Mouse (Mus musculus): Measurements from ENCODE around the gene H2-Eb1. TPM values are rescaled to one million over a fixed set of nuclear protein-coding genes. Genes with fewer than 3 reads are reported as not detected.
A peak's percentile ranks its signal among the peaks of the same experiment; 100 is the strongest.

The H2-Eb1 gene
- total and polyA plus RNA-seq, 2 experiments, result 18.5 to 39.5 TPM

GRCm38 (mm10) chr17:34285371-34285770, 20.3 kb upstream of the H2-Eb1 start:
- Histone ChIP-seq H3K4me3 (ENCODE audit: insufficient read depth, low read depth, low read length) (no peak overlapping the region), H3K4me1 (ENCODE audit: control insufficient read depth, insufficient read depth, low read length) (no peaks in the 10 kb centered on the region), H3K27ac (replicated peaks; ENCODE audit: insufficient read depth, low read depth, low read length) (no peak overlapping the region), H3K36me3 (ENCODE audit: control insufficient read depth, insufficient read depth, low read length) (no peaks in the 10 kb centered on the region), H3K79me2 (ENCODE audit: control insufficient read depth, insufficient read depth, low read length) (no peaks in the 10 kb centered on the region), H3K27me3 (ENCODE audit: control insufficient read depth, insufficient read depth, low read length) (no peaks in the 10 kb centered on the region), H3K9ac (ENCODE audit: low read depth, low read length) (no peak overlapping the region; the same call in 1 of the 2 replicates)
- 77% methylated on average over 4 of the region's 4 CpGs for WGBS
- no peak for DNase-seq (ENCODE audit: extremely low read depth, low read depth, low spot score)
- TF ChIP-seq POLR2A (IDR thresholded peaks at IDR 0.05; ENCODE audit: extremely low read depth, insufficient read depth, low read length) (no peak), CTCF (IDR thresholded peaks at IDR 0.05; ENCODE audit: low read depth, low read length) (no peak)

GRCm38 (mm10) chr17:34285848-34286247, 19.8 kb upstream of the H2-Eb1 start:
- H3K4me1 ChIP-seq (ENCODE audit: control insufficient read depth, insufficient read depth, low read length), result no peaks in the 10 kb centered on the region
- WGBS, result 31% methylated on average over 4 of the region's 4 CpGs
- no peak overlapping the region for H3K27ac ChIP-seq (replicated peaks; ENCODE audit: insufficient read depth, low read depth, low read length)
- no peaks in the 10 kb centered on the region for H3K79me2 ChIP-seq (ENCODE audit: control insufficient read depth, insufficient read depth, low read length)
- no peaks in the 10 kb centered on the region for H3K27me3 ChIP-seq (ENCODE audit: control insufficient read depth, insufficient read depth, low read length)
- TF ChIP-seq CTCF (IDR thresholded peaks at IDR 0.05; ENCODE audit: low read depth, low read length) (peak; percentile 86), POLR2A (IDR thresholded peaks at IDR 0.05; ENCODE audit: extremely low read depth, insufficient read depth, low read length) (no peak)
- no peak for DNase-seq (ENCODE audit: extremely low read depth, low read depth, low spot score)
- H3K9ac ChIP-seq (ENCODE audit: low read depth, low read length), result no peak overlapping the region
- H3K36me3 ChIP-seq (ENCODE audit: control insufficient read depth, insufficient read depth, low read length), result no peaks in the 10 kb centered on the region
- H3K4me3 ChIP-seq (ENCODE audit: insufficient read depth, low read depth, low read length), result no peak overlapping the region

GRCm38 (mm10) chr17:34286501-34286900, 19.2 kb upstream of the H2-Eb1 start:
- no peak for TF ChIP-seq POLR2A (IDR thresholded peaks at IDR 0.05; ENCODE audit: extremely low read depth, insufficient read depth, low read length)
- TF ChIP-seq CTCF (IDR thresholded peaks at IDR 0.05; ENCODE audit: low read depth, low read length), result no peak
- no peaks in the 10 kb centered on the region for H3K4me1 ChIP-seq (ENCODE audit: control insufficient read depth, insufficient read depth, low read length)
- H3K9ac ChIP-seq (ENCODE audit: low read depth, low read length), result no peak overlapping the region
- no peak overlapping the region for H3K27ac ChIP-seq (replicated peaks; ENCODE audit: insufficient read depth, low read depth, low read length)
- no peaks in the 10 kb centered on the region for H3K27me3 ChIP-seq (ENCODE audit: control insufficient read depth, insufficient read depth, low read length)
- no peaks in the 10 kb centered on the region for H3K79me2 ChIP-seq (ENCODE audit: control insufficient read depth, insufficient read depth, low read length)
- 74% methylated on average over 5 of the region's 5 CpGs for WGBS
- no peak overlapping the region for H3K4me3 ChIP-seq (ENCODE audit: insufficient read depth, low read depth, low read length)
- no peak for DNase-seq (ENCODE audit: extremely low read depth, low read depth, low spot score)
- H3K36me3 ChIP-seq (ENCODE audit: control insufficient read depth, insufficient read depth, low read length), result no peaks in the 10 kb centered on the region

- Histone ChIP-seq H3K79me2 (ENCODE audit: control insufficient read depth, insufficient read depth, low read length) (no peaks in the 10 kb centered on the region), H3K4me3 (ENCODE audit: insufficient read depth, low read depth, low read length) (no peak overlapping the region), H3K27me3 (ENCODE audit: control insufficient read depth, insufficient read depth, low read length) (no peaks in the 10 kb centered on the region), H3K36me3 (ENCODE audit: control insufficient read depth, insufficient read depth, low read length) (no peaks in the 10 kb centered on the region), H3K9ac (ENCODE audit: low read depth, low read length) (no peak overlapping the region), H3K27ac (replicated peaks; ENCODE audit: insufficient read depth, low read depth, low read length) (no peak overlapping the region), H3K4me1 (ENCODE audit: control insufficient read depth, insufficient read depth, low read length) (no peaks in the 10 kb centered on the region)
- DNase-seq (ENCODE audit: extremely low read depth, low read depth, low spot score), result no peak
- 61% methylated on average over 6 of the region's 6 CpGs for WGBS
- TF ChIP-seq CTCF (IDR thresholded peaks at IDR 0.05; ENCODE audit: low read depth, low read length) (no peak), POLR2A (IDR thresholded peaks at IDR 0.05; ENCODE audit: extremely low read depth, insufficient read depth, low read length) (no peak)
Measured at GRCm38 (mm10) chr17:34286999-34287398, 18.7 kb upstream of the H2-Eb1 start.

GRCm38 (mm10) chr17:34287648-34288047, 18.0 kb upstream of the H2-Eb1 start, which contains the start of gene H2-Aa:
Gene H2-Aa, minus strand, starts transcription at chr17:34287823.
- H3K4me1 ChIP-seq (ENCODE audit: control insufficient read depth, insufficient read depth, low read length), result no peaks in the 10 kb centered on the region
- 24% methylated on average over 8 of the region's 8 CpGs for WGBS
- H3K4me3 ChIP-seq (ENCODE audit: insufficient read depth, low read depth, low read length), result peak within 1 kb of the TSS; percentile 25
- H3K36me3 ChIP-seq (ENCODE audit: control insufficient read depth, insufficient read depth, low read length), result no peaks in the 10 kb centered on the region
- no peak within 1 kb of the TSS for H3K27ac ChIP-seq (replicated peaks; ENCODE audit: insufficient read depth, low read depth, low read length)
- peak; percentile 67 for DNase-seq (ENCODE audit: extremely low read depth, low read depth, low spot score)
- H3K9ac ChIP-seq (ENCODE audit: low read depth, low read length), result no peak within 1 kb of the TSS
- TF ChIP-seq POLR2A (IDR thresholded peaks at IDR 0.05; ENCODE audit: extremely low read depth, insufficient read depth, low read length) (no peak), CTCF (IDR thresholded peaks at IDR 0.05; ENCODE audit: low read depth, low read length) (no peak)
- H3K27me3 ChIP-seq (ENCODE audit: control insufficient read depth, insufficient read depth, low read length), result no peaks in the 10 kb centered on the region
- no peaks in the 10 kb centered on the region for H3K79me2 ChIP-seq (ENCODE audit: control insufficient read depth, insufficient read depth, low read length)

- Histone ChIP-seq H3K4me3 (ENCODE audit: insufficient read depth, low read depth, low read length) (no peak overlapping the region), H3K27ac (replicated peaks; ENCODE audit: insufficient read depth, low read depth, low read length) (no peak overlapping the region), H3K4me1 (ENCODE audit: control insufficient read depth, insufficient read depth, low read length) (no peaks in the 10 kb centered on the region), H3K36me3 (ENCODE audit: control insufficient read depth, insufficient read depth, low read length) (no peaks in the 10 kb centered on the region), H3K79me2 (ENCODE audit: control insufficient read depth, insufficient read depth, low read length) (no peaks in the 10 kb centered on the region), H3K9ac (ENCODE audit: low read depth, low read length) (no peak overlapping the region), H3K27me3 (ENCODE audit: control insufficient read depth, insufficient read depth, low read length) (no peaks in the 10 kb centered on the region)
- 55% methylated on average over 3 of the region's 3 CpGs for WGBS
- DNase-seq (ENCODE audit: extremely low read depth, low read depth, low spot score), result no peak
- no peak for TF ChIP-seq POLR2A (IDR thresholded peaks at IDR 0.05; ENCODE audit: extremely low read depth, insufficient read depth, low read length)
- no peak for TF ChIP-seq CTCF (IDR thresholded peaks at IDR 0.05; ENCODE audit: low read depth, low read length)
Measured at GRCm38 (mm10) chr17:34288131-34288530, 17.5 kb upstream of the H2-Eb1 start.

All from liver, adult 2 months (tissue).